Mouse (Mus musculus): ENCODE data around the gene Fbxo40. TPM values are rescaled to one million over a fixed set of nuclear protein-coding genes. Genes with fewer than 3 reads are reported as not detected.
A peak's percentile ranks its signal among the peaks of the same experiment; 100 is the strongest.

The Fbxo40 gene
- total RNA-seq (2021) = 100 to 1,000 TPM; 129 to 131 TPM

GRCm38 (mm10) chr16:36989999-36990625 is at the start of gene Fbxo40:
Fbxo40 (minus strand) TSS chr16:36990467.
- intact Hi-C loops (cut with DNase I) = loop anchor here (2.0 to 5.0 kb wide), 2 partner anchors 21 to 43 kb away; partner anchors contain the start of gene Polq
- DNase-seq = peak; percentile 64 to 69

GRCm38 (mm10) chr16:37034751-37035150 is 44.5 kb upstream of the Fbxo40 start:
- intact Hi-C loops (cut with DNase I) = no loop called here
- no peak for DNase-seq

- intact Hi-C loops (cut with DNase I) = no loop called here
Observed at GRCm38 (mm10) chr16:37031996-37032395, 41.7 kb upstream of the Fbxo40 start.

DNA sequence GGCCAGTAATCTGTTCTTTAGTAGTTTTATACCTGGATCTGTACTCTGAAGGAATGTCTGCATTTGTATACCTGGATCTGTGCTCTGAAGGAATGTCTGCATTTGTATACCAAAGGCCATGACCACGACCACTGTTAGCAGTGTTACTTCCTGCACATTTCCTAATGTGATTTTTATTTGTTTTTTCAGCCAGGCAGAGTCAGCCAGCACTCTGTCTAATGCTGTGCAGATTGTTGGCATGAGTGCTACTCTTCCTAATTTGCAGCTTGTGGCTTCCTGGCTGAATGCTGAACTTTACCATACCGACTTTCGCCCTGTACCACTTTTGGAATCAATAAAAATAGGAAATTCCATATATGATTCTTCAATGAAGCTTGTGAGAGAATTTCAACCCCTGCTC is 37.3 kb upstream of the Fbxo40 start:
- no peak for DNase-seq
- intact Hi-C loops (cut with DNase I) = no loop called here

More at GRCm38 (mm10) chr16:37031996-37032395, 41.7 kb upstream of the Fbxo40 start:
- no peak for DNase-seq

DNA sequence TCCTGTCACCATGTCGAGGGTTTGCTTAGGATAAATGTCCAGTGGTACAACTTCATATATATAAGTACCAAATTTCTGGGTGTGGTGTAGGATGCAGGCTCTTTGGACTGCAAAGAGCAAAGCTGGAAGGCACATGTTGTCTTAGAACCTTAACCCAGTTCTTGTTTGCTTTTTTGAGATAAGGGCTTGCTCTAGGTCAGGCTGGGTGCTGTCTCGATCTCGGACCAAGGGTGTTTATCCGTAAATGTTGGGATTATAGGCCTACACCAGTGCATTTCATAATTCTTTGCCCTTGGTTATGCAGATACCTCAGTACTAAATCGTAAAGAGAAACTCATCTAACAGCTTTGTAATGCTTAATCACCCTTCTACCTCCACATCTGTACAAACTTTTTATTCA is 22.1 kb upstream of the Fbxo40 start:
- intact Hi-C loops (cut with DNase I) = loop anchor here (10.0 kb wide), 2 partner anchors 288 to 938 kb away; partner anchors contain the start of genes Ccdc58 and Fam162a
- no peak for DNase-seq

DNA sequence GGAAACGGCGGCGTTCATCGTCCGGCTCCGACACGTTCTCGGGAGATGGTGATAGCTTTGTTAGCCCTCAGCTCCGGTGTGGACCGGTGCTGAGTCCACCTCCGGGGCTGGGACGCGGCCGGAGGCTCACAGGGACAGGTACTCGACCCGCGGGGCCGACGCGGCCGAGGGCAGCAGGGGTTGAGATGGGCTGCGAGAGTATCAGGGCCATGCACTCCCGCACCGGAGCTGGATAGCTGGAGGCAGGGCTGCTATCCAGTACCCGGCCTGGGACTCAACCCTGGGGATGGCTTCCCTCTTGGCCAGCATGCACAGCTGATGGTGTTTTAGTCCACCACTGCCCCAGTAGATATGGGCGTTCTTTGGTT is 21.6 kb upstream of the Fbxo40 start:
- DNase-seq = no peak
- intact Hi-C loops (cut with DNase I) = loop anchor here (2.0 to 10.0 kb wide), 6 partner anchors 21 to 937 kb away; partner anchors contain the start of genes Ccdc58, Eaf2, Fam162a and Fbxo40

DNA sequence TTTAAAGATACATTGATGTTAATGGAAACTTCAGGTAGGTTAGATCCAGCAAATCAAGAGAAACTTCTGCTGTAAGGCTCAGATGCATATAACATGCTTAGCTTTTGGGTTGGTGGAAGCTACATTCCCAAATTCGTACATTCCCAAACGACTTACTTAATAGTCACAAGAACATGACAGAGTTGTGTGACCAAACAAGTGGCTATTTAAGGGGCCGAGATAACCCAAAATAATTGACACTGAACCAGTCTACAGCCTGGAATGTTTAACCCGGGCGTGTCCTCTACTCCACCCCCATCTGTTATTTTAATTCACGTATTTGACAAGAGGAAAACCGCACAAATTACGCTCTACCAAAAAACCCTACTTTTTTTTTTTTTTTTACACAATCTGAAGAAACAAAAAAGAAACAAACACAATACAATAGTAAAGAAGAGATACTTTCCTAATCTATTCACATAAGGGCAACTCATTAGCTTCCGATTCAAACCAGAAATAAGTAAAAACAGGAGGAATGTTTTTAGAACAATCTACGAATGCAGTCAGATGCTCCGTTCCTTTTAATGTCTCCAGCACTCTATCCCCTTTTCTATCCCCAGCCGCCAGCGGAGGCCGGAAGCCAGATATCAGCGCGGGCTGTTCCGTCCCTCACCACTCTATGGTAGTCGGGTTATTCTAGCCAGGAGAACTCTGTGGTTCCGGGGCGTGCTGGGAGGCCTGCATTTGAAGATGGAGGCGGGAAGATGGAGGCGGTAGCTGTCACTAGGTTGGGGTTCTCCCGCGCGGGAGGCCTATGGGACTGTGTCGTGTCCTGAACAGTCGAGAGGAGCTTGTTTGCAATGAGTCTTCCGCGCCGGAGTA is 21.0 kb upstream of the Fbxo40 start, which contains the start of gene Polq:
Gene Polq, plus strand, starts transcription at position 726 of the 861 bp plus-strand sequence.
- DNase-seq = peak; percentile 96 to 98
- intact Hi-C loops (cut with DNase I) = loop anchor here (2.0 to 10.0 kb wide), 6 partner anchors 20 to 936 kb away; partner anchors contain the start of genes Ccdc58, Eaf2, Fam162a and Fbxo40

- intact Hi-C loops (cut with DNase I) = loop anchor here (2.0 to 10.0 kb wide), 6 partner anchors 20 to 936 kb away; partner anchors contain the start of genes Ccdc58, Eaf2, Fam162a and Fbxo40
- DNase-seq = peak; percentile 64 to 78
Observed at GRCm38 (mm10) chr16:37010370-37010769, 20.1 kb upstream of the Fbxo40 start.

- intact Hi-C loops (cut with DNase I) = loop anchor here (2.0 to 5.0 kb wide), 2 partner anchors 64 to 122 kb away; no protein-coding TSS in a partner anchor
- DNase-seq = no peak
Observed at GRCm38 (mm10) chr16:37009262-37009661, 19.0 kb upstream of the Fbxo40 start.

DNA sequence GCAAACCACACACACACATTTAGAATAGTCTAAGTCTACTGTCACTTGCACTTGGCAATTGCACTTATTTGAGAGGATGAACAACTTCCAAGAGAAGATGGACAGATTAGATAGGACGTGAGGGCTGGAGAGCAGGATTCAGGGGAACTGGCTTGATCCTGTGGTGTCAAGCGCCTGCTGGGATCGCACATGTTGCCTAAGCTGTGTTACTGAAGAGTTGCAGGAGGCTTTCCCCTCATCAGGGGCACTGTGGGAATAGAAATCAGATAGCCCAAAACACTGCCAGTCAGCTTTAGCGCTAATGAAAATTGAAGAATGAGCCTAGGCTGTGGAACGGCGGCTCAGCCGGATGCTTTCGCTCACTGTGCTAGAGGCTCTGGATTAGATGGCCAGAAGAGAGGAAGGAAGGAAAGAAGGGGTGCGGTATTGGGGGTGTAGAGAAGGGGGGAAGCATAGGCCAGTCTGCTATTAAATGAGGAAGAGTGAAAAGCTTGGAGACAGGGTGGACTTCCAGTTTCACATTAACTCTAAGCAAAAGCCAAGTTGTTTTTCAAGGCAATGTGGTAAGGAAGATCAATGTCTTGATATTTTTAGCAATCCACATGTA is 9.2 kb upstream of the Fbxo40 start:
- intact Hi-C loops (cut with DNase I) = no loop called here
- DNase-seq = no peak

DNA sequence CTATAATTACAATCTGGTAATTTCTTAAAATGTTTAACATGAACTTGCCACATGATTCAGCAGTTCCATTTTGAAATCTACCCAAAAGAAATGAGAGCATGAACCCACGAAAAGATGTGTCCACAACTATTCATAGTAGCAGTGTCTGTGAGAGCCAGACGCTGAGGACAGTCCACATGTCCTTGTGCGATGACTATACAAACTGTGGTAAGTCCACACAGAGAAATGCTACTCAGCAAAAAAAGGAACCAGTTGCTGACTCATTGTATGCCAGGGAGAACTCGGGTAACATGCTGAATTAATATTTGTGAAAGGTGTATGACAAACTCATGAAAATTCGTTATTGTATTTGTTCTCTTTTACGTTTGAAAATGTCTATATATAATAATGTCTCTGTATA is 7.4 kb upstream of the Fbxo40 start:
- DNase-seq = no peak
- intact Hi-C loops (cut with DNase I) = no loop called here

- peak; percentile 49 to 57 for DNase-seq
- intact Hi-C loops (cut with DNase I) = loop anchor here (5.0 kb wide), 1 partner anchor 42 kb away; no protein-coding TSS in a partner anchor
Observed at GRCm38 (mm10) chr16:36989493-36989892, 774 bp downstream of the Fbxo40 start.

DNA sequence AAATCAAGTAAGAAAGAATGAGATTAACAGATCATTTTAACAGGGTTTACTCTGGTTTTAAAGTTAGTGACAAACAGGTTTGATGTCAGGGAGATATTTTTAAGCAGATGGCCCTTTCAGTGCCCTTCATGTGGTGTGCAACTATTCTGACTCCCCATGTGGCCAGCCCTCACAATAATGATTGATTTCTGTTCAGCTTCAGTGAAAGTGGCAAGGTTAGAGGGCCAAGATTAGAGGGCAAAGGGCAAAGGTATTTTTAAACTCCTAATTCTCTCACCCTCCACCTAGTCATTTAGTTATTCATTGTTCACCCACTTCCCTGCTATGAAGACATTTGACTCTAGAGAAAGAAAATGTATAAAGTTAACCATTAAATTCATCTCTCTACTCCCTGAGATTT is 2.2 kb downstream of the Fbxo40 start:
- DNase-seq = no peak
- intact Hi-C loops (cut with DNase I) = loop anchor here (5.0 kb wide), 1 partner anchor 41 kb away; no protein-coding TSS in a partner anchor

DNA sequence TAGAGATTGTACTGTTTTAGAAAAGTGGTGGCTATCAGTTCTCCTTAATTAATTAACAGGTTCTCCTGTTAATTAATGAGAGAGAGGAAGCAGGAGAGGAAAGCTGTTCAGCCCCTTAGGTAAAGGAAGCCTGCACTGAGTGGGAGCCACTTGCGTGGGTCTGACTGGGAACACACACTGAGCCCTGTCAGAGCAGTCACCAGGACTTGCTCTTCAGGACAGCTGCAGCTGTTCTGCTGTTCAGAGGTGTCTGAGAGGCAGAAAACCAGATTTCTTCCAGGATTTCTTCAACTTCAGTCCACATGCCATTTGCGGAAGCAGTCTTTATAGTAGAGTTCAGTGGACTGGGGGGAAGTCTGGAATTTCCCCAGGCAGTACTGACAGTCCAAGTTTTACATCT is 2.9 kb downstream of the Fbxo40 start:
- DNase-seq = no peak
- intact Hi-C loops (cut with DNase I) = loop anchor here (5.0 kb wide), 1 partner anchor 40 kb away; no protein-coding TSS in a partner anchor

DNA sequence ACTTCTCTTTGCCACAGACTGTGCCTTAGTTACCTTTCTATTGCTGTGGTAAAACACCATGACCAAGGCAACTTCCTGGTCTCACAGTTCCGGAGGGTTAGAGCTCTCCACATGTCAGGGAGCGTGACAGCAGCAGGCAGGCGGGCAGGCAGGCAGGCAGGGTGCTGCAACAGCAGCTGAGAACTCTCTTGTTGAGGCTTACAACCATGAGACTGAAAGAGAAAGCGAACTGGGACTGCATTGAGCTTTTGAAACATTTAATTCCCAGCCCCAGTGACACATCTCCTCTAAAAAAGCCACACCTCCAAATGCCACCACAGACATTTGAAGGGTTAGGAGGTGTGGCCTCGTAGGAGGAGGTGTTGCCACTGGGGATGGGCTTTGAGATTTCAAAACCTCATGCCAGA is 4.6 kb downstream of the Fbxo40 start:
- intact Hi-C loops (cut with DNase I) = loop anchor here (5.0 kb wide), 1 partner anchor 38 kb away; no protein-coding TSS in a partner anchor
- DNase-seq = peak in 1 of 2 experiments; percentile 35

- intact Hi-C loops (cut with DNase I) = no loop called here
Observed at GRCm38 (mm10) chr16:36983796-36984195, 6.5 kb downstream of the Fbxo40 start.

GRCm38 (mm10) chr16:36979127-36979526 is 11.1 kb downstream of the Fbxo40 start:
- intact Hi-C loops (cut with DNase I) = no loop called here

More at GRCm38 (mm10) chr16:36983796-36984195, 6.5 kb downstream of the Fbxo40 start:
- DNase-seq = no peak

DNA sequence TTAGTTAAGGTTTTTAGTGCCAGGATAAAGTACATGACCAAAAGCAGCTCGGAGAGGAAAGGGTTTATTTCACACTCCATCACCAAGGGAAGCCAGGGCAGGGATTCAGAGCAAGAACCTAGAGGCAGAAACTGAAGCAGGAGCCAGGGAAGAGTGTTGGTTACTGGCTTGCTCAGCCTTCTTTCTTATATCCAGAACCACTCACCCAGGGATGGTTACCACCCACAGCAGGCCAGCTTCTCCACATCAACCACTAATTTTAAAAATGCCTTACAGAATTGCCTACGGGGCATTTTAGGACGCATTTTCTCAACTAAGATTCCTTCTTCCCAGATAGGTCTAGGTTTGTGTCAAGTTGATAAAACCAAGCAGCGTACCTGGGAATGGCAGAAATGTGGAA is 26.9 kb downstream of the Fbxo40 start:
- intact Hi-C loops (cut with DNase I) = no loop called here
- DNase-seq = no peak

More at GRCm38 (mm10) chr16:36979127-36979526, 11.1 kb downstream of the Fbxo40 start:
- DNase-seq = no peak

DNA sequence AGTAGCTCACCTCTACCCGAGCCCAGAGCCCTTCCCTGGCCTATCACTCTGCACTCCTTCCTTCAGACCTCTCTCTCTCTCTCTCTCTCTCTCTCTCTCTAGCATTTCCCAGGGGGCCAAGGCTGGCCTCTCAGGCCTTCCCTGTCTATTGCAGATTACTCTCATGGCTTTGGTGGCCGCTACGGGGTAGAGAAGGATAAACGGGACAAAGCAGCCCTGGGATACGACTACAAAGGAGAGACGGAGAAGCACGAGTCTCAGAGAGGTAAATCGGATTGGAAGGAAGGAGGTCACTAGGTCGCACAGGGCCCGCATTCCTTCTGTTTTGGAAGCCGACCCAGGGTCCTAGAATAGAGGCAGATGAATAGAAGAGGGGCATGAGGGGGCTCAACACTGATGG is 35.2 kb downstream of the Fbxo40 start:
- no peak for DNase-seq
- intact Hi-C loops (cut with DNase I) = no loop called here

DNA sequence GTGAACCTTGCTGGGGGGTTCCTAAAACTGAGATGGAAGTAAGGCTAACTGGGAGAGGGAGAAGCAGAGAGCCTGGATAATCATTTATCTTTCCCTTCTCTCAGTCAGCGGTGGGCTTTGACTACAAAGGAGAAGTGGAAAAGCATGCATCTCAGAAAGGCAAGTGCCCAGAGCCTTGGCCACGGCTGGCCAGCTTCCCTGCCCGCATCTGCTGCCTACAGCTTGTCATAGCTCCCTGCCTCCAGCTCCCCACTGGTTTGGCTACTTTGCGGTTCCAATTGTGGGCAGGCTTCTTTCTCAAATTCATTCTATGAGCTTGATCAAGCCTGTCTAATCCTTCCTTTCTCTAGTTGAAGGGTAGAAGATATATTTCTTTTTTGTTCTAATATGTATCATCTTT is 39.2 kb downstream of the Fbxo40 start:
- no peak for DNase-seq
- intact Hi-C loops (cut with DNase I) = no loop called here

All from heart, postnatal 10 days (tissue).